Mouse (Mus musculus) limb, embryonic 13.5 days (tissue): Measurements from ENCODE around the gene Gabbr2. TPM values are rescaled to one million over a fixed set of nuclear protein-coding genes. Genes with fewer than 3 reads are reported as not detected.

ENCODE experiments used
- ATAC-seq: fragments of 200-750 bp; cut with Nextera tagmentation; 2 replicates; pipeline ENCODE4 v1.8.0; 2017; ENCODE audit warnings: low read depth, moderate number of reproducible peaks, moderate TSS enrichment; ENCODE audit not compliant: low FRiP score
- H3K27ac ChIP-seq: fragments of 300-500 bp; sonication (generic); 2 replicates; pipeline ENCODE4 v1.5.1; 2015; ENCODE audit warnings: inconsistent platforms, mild to moderate bottlenecking, moderate library complexity
- H3K27me3 ChIP-seq: fragments of 300-500 bp; sonication (generic); 2 replicates; pipeline ENCODE4 v1.6.1; 2015; ENCODE audit warnings: mild to moderate bottlenecking, inconsistent platforms
- H3K36me3 ChIP-seq: fragments of 300-500 bp; sonication (generic); 2 replicates; pipeline ENCODE4 v1.6.1; 2015; ENCODE audit warnings: inconsistent platforms, mild to moderate bottlenecking, moderate library complexity
- H3K4me1 ChIP-seq: fragments of 300-500 bp; sonication (generic); 2 replicates; pipeline ENCODE4 v1.6.1; 2015; ENCODE audit warnings: inconsistent platforms
- H3K4me2 ChIP-seq: fragments of 300-500 bp; sonication (generic); replicated peaks from 2 replicates; pipeline ENCODE4 v1.6.1; 2015; ENCODE audit warnings: inconsistent platforms, mild to moderate bottlenecking, moderate library complexity
- H3K4me3 ChIP-seq: fragments of 300-500 bp; sonication (generic); 2 replicates; pipeline ENCODE4 v1.5.1; 2015; ENCODE audit warnings: moderate library complexity, mild to moderate bottlenecking, inconsistent platforms
- H3K9ac ChIP-seq: fragments of 300-500 bp; sonication (generic); 2 replicates; pipeline ENCODE4 v1.6.1; 2015; ENCODE audit warnings: mild to moderate bottlenecking, inconsistent platforms
- H3K9me3 ChIP-seq: fragments of 300-500 bp; sonication (generic); 2 replicates; pipeline ENCODE4 v1.6.1; 2016; ENCODE audit warnings: inconsistent platforms
- WGBS: fragments of 180-500 bp; shearing (Covaris S2); methylation state at CpG from one replicate; pipeline ENCODE4 v1.1.7; 2015; 5-methylcytosine and 5-hydroxymethylcytosine counted together
- polyA plus RNA-seq: library from polyadenylated mRNA; unstranded; fragments of >200 nt; fragmentation: Nextera tagmentation; extraction: Ambion mirVana; gene quantifications from 2 replicates; pipeline ENCODE4 v1.2.1, GENCODE M21; 2015

The Gabbr2 gene
- polyA plus RNA-seq, 1 experiment from 2014 or later, result 0.11 TPM

GRCm38 (mm10) chr4:46828141-46828571 is 163.5 kb downstream of the Gabbr2 start:
- no peak overlapping the region for H3K4me3 ChIP-seq
- no peaks in the 10 kb centered on the region for H3K9me3 ChIP-seq
- WGBS, result 74% methylated on average over 5 of the region's 5 CpGs
- ATAC-seq, result no peak
- no peaks in the 10 kb centered on the region for H3K27me3 ChIP-seq
- H3K9ac ChIP-seq, result no peak overlapping the region
- H3K27ac ChIP-seq, result no peak overlapping the region
- H3K36me3 ChIP-seq, result no peaks in the 10 kb centered on the region
- peaks cover 12% of the 10 kb centered on the region; the same call in 1 of the 2 replicates for H3K4me1 ChIP-seq
- no peak overlapping the region for H3K4me2 ChIP-seq

- Histone ChIP-seq H3K4me2 (no peak overlapping the region), H3K36me3 (no peaks in the 10 kb centered on the region), H3K27ac (no peak overlapping the region), H3K4me1 (peaks cover 12% of the 10 kb centered on the region; the same call in 1 of the 2 replicates), H3K9me3 (no peaks in the 10 kb centered on the region), H3K9ac (no peak overlapping the region), H3K4me3 (no peak overlapping the region), H3K27me3 (no peaks in the 10 kb centered on the region)
- 41% methylated on average over 9 of the region's 9 CpGs for WGBS
- ATAC-seq, result no peak
These were observed 164.2 kb downstream of the Gabbr2 start for GRCm38 (mm10) chr4:46827471-46827870.

- 83% methylated on average over 10 of the region's 10 CpGs for WGBS
These were observed 165.7 kb downstream of the Gabbr2 start for GRCm38 (mm10) chr4:46825846-46826529.

GRCm38 (mm10) chr4:46823738-46824137 is 167.9 kb downstream of the Gabbr2 start:
- Histone ChIP-seq H3K9me3 (no peaks in the 10 kb centered on the region), H3K4me1 (peaks cover 14% of the 10 kb centered on the region; the same call in 1 of the 2 replicates), H3K4me2 (no peak overlapping the region), H3K36me3 (no peaks in the 10 kb centered on the region), H3K27ac (no peak overlapping the region), H3K9ac (no peak overlapping the region), H3K4me3 (no peak overlapping the region), H3K27me3 (no peaks in the 10 kb centered on the region)
- WGBS, result 78% methylated on average over 14 of the region's 14 CpGs
- ATAC-seq, result no peak

More at GRCm38 (mm10) chr4:46825846-46826529, 165.7 kb downstream of the Gabbr2 start:
- no peak overlapping the region for H3K4me2 ChIP-seq
- H3K27me3 ChIP-seq, result no peaks in the 10 kb centered on the region
- H3K36me3 ChIP-seq, result no peaks in the 10 kb centered on the region
- H3K27ac ChIP-seq, result no peak overlapping the region
- H3K9ac ChIP-seq, result no peak overlapping the region
- peaks cover 12% of the 10 kb centered on the region; the same call in 1 of the 2 replicates for H3K4me1 ChIP-seq
- no peak for ATAC-seq
- H3K9me3 ChIP-seq, result no peaks in the 10 kb centered on the region
- no peak overlapping the region for H3K4me3 ChIP-seq

- Histone ChIP-seq H3K9me3 (no peaks in the 10 kb centered on the region), H3K27ac (no peak overlapping the region), H3K4me1 (0 out of 2 replicates have a peak, but pooled peaks cover 5% of the 10 kb centered on the region), H3K36me3 (no peaks in the 10 kb centered on the region), H3K4me2 (no peak overlapping the region), H3K4me3 (no peak overlapping the region), H3K27me3 (no peaks in the 10 kb centered on the region), H3K9ac (no peak overlapping the region)
- no peak for ATAC-seq
- 83% methylated on average over 11 of the region's 11 CpGs for WGBS
These were observed 170.0 kb downstream of the Gabbr2 start for GRCm38 (mm10) chr4:46821709-46822108.

- no peaks in the 10 kb centered on the region for H3K9me3 ChIP-seq
- no peak overlapping the region for H3K4me2 ChIP-seq
- 0 out of 2 replicates have a peak, but pooled peaks cover 5% of the 10 kb centered on the region for H3K4me1 ChIP-seq
- no peak overlapping the region for H3K9ac ChIP-seq
- H3K36me3 ChIP-seq, result no peaks in the 10 kb centered on the region
- no peak for ATAC-seq
- WGBS, result 80% methylated on average over 4 of the region's 4 CpGs
- no peak overlapping the region for H3K27ac ChIP-seq
- no peak overlapping the region for H3K4me3 ChIP-seq
- H3K27me3 ChIP-seq, result no peaks in the 10 kb centered on the region
These were observed 176.7 kb downstream of the Gabbr2 start for GRCm38 (mm10) chr4:46814954-46815353.

DNA sequence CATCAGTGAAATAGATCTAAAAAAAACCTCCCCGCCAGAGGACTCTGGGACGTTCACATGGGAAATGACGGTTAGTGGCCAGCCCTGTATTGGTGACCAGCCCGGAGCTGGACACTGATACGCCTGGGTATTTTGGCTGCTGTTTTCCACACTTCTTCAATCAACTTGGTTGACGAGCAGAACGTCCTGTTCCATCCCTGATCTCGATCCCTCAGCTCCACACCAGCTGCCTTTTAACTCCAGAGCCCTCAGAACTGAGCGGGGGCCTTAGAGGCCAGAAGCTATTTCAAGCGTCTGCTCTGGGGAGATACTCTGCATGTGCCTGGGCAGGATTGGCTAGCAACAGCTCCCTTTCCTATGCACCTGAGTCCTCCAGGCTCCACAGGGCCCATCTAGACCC is 177.4 kb downstream of the Gabbr2 start:
- H3K9me3 ChIP-seq, result no peaks in the 10 kb centered on the region
- H3K4me3 ChIP-seq, result no peak overlapping the region
- no peaks in the 10 kb centered on the region for H3K36me3 ChIP-seq
- no peak overlapping the region for H3K4me2 ChIP-seq
- H3K9ac ChIP-seq, result no peak overlapping the region
- no peak overlapping the region for H3K27ac ChIP-seq
- ATAC-seq, result no peak
- no peaks in the 10 kb centered on the region for H3K27me3 ChIP-seq
- WGBS, result 77% methylated on average over 10 of the region's 10 CpGs
- H3K4me1 ChIP-seq, result 0 out of 2 replicates have a peak, but pooled peaks cover 5% of the 10 kb centered on the region

DNA sequence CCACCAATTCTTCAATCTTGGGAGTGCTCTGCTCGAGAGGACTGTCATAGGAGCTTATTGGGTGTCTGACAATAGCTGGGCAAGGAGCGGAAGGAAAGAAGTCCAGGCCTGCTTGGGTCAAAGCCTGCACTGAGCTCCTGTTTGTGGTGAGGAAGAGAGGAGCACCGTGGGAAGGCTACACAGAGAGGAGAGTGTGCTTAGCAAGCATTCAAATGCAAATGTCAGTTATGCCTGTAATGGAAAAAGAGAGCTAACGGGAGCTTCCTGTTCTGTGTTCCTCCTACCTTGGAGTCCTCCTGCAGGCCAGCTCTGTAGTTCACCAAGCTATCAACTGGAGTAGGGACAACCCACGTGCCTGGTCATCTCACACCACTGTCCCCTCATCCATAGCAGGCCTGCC is 180.5 kb downstream of the Gabbr2 start:
- no peak overlapping the region for H3K4me2 ChIP-seq
- no peak overlapping the region for H3K27ac ChIP-seq
- no peaks in the 10 kb centered on the region for H3K4me1 ChIP-seq
- no peak for ATAC-seq
- H3K36me3 ChIP-seq, result no peaks in the 10 kb centered on the region
- H3K27me3 ChIP-seq, result no peaks in the 10 kb centered on the region
- 70% methylated on average over 5 of the region's 5 CpGs for WGBS
- H3K9ac ChIP-seq, result no peak overlapping the region
- H3K4me3 ChIP-seq, result no peak overlapping the region
- no peaks in the 10 kb centered on the region for H3K9me3 ChIP-seq

- ATAC-seq, result no peak
- H3K27me3 ChIP-seq, result 0 out of 2 replicates have a peak, but pooled peaks cover 3% of the 10 kb centered on the region
- H3K9me3 ChIP-seq, result no peaks in the 10 kb centered on the region
- H3K4me2 ChIP-seq, result no peak overlapping the region
- no peaks in the 10 kb centered on the region for H3K4me1 ChIP-seq
- WGBS, result 79% methylated on average over 1 of the region's 1 CpGs
- no peak overlapping the region for H3K27ac ChIP-seq
- no peak overlapping the region for H3K4me3 ChIP-seq
- H3K36me3 ChIP-seq, result no peaks in the 10 kb centered on the region
- H3K9ac ChIP-seq, result no peak overlapping the region
These were observed 184.8 kb downstream of the Gabbr2 start for GRCm38 (mm10) chr4:46806876-46807275.

GRCm38 (mm10) chr4:46805910-46806309 is 185.8 kb downstream of the Gabbr2 start:
- no peaks in the 10 kb centered on the region for H3K36me3 ChIP-seq
- H3K9ac ChIP-seq, result no peak overlapping the region
- H3K4me3 ChIP-seq, result no peak overlapping the region
- H3K27ac ChIP-seq, result no peak overlapping the region
- 0 out of 2 replicates have a peak, but pooled peaks cover 3% of the 10 kb centered on the region for H3K27me3 ChIP-seq
- H3K4me2 ChIP-seq, result no peak overlapping the region
- WGBS, result 56% methylated on average over 3 of the region's 3 CpGs
- no peaks in the 10 kb centered on the region for H3K4me1 ChIP-seq
- no peaks in the 10 kb centered on the region for H3K9me3 ChIP-seq
- ATAC-seq, result no peak

- H3K9me3 ChIP-seq, result no peaks in the 10 kb centered on the region
- H3K27ac ChIP-seq, result no peak overlapping the region
- H3K27me3 ChIP-seq, result 0 out of 2 replicates have a peak, but pooled peaks cover 3% of the 10 kb centered on the region
- H3K36me3 ChIP-seq, result no peaks in the 10 kb centered on the region
- no peak overlapping the region for H3K4me3 ChIP-seq
- WGBS, result 87% methylated on average over 7 of the region's 7 CpGs
- ATAC-seq, result no peak
- no peak overlapping the region for H3K4me2 ChIP-seq
- H3K4me1 ChIP-seq, result no peaks in the 10 kb centered on the region
- H3K9ac ChIP-seq, result no peak overlapping the region
These were observed 189.3 kb downstream of the Gabbr2 start for GRCm38 (mm10) chr4:46802386-46802785.

- no peaks in the 10 kb centered on the region for H3K9me3 ChIP-seq
- 0 out of 2 replicates have a peak, but pooled peaks cover 3% of the 10 kb centered on the region for H3K27me3 ChIP-seq
- no peak overlapping the region for H3K4me3 ChIP-seq
- ATAC-seq, result no peak
- H3K36me3 ChIP-seq, result no peaks in the 10 kb centered on the region
- WGBS, result 58% methylated on average over 4 of the region's 4 CpGs
- H3K9ac ChIP-seq, result no peak overlapping the region
- no peak overlapping the region for H3K4me2 ChIP-seq
- H3K4me1 ChIP-seq, result no peaks in the 10 kb centered on the region
- H3K27ac ChIP-seq, result no peak overlapping the region
These were observed 191.8 kb downstream of the Gabbr2 start for GRCm38 (mm10) chr4:46799904-46800303.

- no peaks in the 10 kb centered on the region for H3K4me1 ChIP-seq
- no peaks in the 10 kb centered on the region for H3K36me3 ChIP-seq
- no peaks in the 10 kb centered on the region for H3K27me3 ChIP-seq
- H3K4me3 ChIP-seq, result no peak overlapping the region
- no peak overlapping the region for H3K4me2 ChIP-seq
- H3K9me3 ChIP-seq, result no peaks in the 10 kb centered on the region
- no peak for ATAC-seq
- no peak overlapping the region for H3K27ac ChIP-seq
- no peak overlapping the region for H3K9ac ChIP-seq
- WGBS, result 60% methylated on average over 7 of the region's 7 CpGs
These were observed 196.0 kb downstream of the Gabbr2 start for GRCm38 (mm10) chr4:46795707-46796106.
